Mouse (Mus musculus): ENCODE data around the gene Spz1. TPM values are rescaled to one million over a fixed set of nuclear protein-coding genes. Genes with fewer than 3 reads are reported as not detected.
"Not testable (repeated sequence)": the region's sequence is repeated elsewhere in the genome, so short reads cannot be mapped to it uniquely, and the experiment has no call there.

Spz1 gene
- not detected in 2 replicates for polyA plus RNA-seq (2015; fragmentation: Nextera tagmentation; extraction: Ambion mirVana)

DNA sequence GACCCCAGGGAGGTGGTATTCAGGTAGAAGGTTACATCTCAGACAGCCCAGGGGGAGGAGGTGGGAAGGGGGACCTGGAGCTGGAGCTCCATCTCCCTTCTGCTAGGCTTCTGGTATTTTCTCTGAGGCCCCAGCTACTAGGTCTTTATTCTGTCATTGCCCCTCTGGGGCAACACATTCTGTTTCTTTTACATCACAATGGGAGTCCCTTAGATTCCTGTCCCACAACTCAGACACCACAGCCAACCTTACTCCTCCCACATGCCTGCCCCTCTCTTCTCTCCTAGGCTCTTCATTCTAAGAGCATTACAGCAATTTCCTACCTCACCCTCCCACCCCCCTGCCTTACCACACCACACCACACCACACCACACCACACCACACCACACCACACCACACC lies at the start of gene Spz1:
Gene Spz1 (minus strand): TSS at position 101 of the 400 bp plus-strand sequence.
- Histone ChIP-seq H3K4me1 (ENCODE audit: control insufficient read depth, insufficient read depth, low read length) (peaks cover 8% of the 10 kb centered on the region), H3K9ac (ENCODE audit: low read depth, low read length) (no peak within 1 kb of the TSS), H3K9me3 (ENCODE audit: control insufficient read depth, low read length) (no peaks in the 10 kb centered on the region), H3K27me3 (replicated peaks; ENCODE audit: control insufficient read depth, insufficient read depth, low read length) (no peaks in the 10 kb centered on the region), H3K4me2 (ENCODE audit: low read depth, low read length) (no peak within 1 kb of the TSS), H3K27ac (ENCODE audit: low read length) (no peak within 1 kb of the TSS), H3K4me3 (ENCODE audit: low read length) (no peak within 1 kb of the TSS), H3K36me3 (ENCODE audit: control insufficient read depth, insufficient read depth, low read length) (no peaks in the 10 kb centered on the region)
- ATAC-seq = no peak

DNA sequence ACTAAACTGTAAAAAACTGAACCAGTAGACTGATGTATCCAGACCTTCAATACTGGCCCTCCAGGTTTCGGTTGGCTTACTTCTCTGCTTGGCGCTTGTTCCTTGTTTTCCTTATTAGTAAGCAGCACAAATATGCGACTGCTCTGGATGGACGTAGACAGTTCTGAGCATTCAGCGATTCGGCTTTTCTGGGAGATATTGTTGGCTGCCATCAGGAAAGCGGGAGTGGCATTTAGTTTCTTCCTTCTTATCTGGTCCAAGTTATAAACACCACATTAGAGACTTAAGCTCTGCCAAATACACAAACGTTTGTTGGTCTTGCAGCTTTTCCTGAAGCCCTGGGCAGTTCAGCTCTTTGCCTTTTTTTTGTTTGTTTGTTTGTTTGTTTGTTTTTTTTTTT lies 40.5 kb upstream of the Spz1 start:
- Histone ChIP-seq H3K36me3 (ENCODE audit: control insufficient read depth, insufficient read depth, low read length) (no peaks in the 10 kb centered on the region), H3K27me3 (replicated peaks; ENCODE audit: control insufficient read depth, insufficient read depth, low read length) (no peaks in the 10 kb centered on the region), H3K4me3 (ENCODE audit: low read length) (no peak overlapping the region), H3K27ac (ENCODE audit: low read length) (no peak overlapping the region), H3K4me2 (ENCODE audit: low read depth, low read length) (no peak overlapping the region), H3K9ac (ENCODE audit: low read depth, low read length) (no peak overlapping the region), H3K9me3 (ENCODE audit: control insufficient read depth, low read length) (no peaks in the 10 kb centered on the region), H3K4me1 (ENCODE audit: control insufficient read depth, insufficient read depth, low read length) (peaks cover 7% of the 10 kb centered on the region)
- WGBS = 91% methylated on average over 8 of the region's 8 CpGs
- no peak for ATAC-seq

DNA sequence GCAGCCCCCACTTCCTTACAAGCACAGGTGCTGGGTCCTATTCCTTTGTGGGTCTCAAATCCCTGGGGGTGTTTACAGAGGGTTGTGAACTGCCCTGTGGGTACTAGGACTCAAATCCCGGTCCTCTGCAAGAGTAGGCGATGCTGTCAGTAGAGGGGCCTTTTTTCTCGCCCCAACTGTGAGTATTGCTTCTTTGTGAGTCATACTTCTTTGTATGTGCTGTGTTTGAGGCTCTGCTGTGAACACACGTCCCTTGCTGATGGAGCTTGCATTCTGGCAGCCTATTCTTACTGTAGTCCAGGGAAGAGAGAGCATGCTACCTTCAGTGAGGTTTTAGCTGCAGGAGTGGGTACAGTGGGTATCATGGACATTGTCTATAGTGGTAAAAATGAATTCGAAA lies 39.2 kb upstream of the Spz1 start:
- 77% methylated on average over 5 of the region's 5 CpGs for WGBS
- no peaks in the 10 kb centered on the region for H3K9me3 ChIP-seq (ENCODE audit: control insufficient read depth, low read length)
- peaks cover 7% of the 10 kb centered on the region for H3K4me1 ChIP-seq (ENCODE audit: control insufficient read depth, insufficient read depth, low read length)
- no peak for ATAC-seq
- H3K36me3 ChIP-seq (ENCODE audit: control insufficient read depth, insufficient read depth, low read length) = no peaks in the 10 kb centered on the region
- no peak overlapping the region for H3K9ac ChIP-seq (ENCODE audit: low read depth, low read length)
- H3K4me3 ChIP-seq (ENCODE audit: low read length) = no peak overlapping the region
- H3K4me2 ChIP-seq (ENCODE audit: low read depth, low read length) = no peak overlapping the region
- H3K27ac ChIP-seq (ENCODE audit: low read length) = no peak overlapping the region
- no peaks in the 10 kb centered on the region for H3K27me3 ChIP-seq (replicated peaks; ENCODE audit: control insufficient read depth, insufficient read depth, low read length)

DNA sequence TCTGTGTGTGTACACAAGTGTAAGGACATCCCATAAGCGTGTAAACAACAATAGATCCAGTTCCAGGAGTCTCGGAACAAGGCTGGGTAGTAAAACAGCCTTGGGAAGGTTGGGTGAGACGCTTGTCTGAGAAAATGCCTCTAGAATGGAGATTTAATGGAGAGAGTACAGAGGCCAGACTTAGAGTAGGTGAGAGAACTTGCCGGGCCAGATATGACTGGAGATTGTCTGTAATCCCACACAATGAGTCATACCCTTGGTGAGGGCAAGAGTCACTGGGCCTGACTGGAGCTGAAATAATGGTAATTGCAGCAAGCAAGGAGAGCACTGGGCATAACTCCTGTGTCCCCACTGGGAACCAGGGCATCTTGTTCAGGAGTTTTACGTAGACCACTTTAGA lies 37.1 kb upstream of the Spz1 start:
- 59% methylated on average over 5 of the region's 5 CpGs for WGBS
- no peaks in the 10 kb centered on the region for H3K27me3 ChIP-seq (replicated peaks; ENCODE audit: control insufficient read depth, insufficient read depth, low read length)
- H3K36me3 ChIP-seq (ENCODE audit: control insufficient read depth, insufficient read depth, low read length) = no peaks in the 10 kb centered on the region
- H3K4me3 ChIP-seq (ENCODE audit: low read length) = peak overlapping the region; percentile 81; the same call in 1 of the 2 replicates
- H3K4me2 ChIP-seq (ENCODE audit: low read depth, low read length) = peak overlapping the region; percentile 73
- peak; percentile 57 for ATAC-seq
- peak overlapping the region; percentile 70; the same call in 1 of the 2 replicates for H3K27ac ChIP-seq (ENCODE audit: low read length)
- no peak overlapping the region for H3K9ac ChIP-seq (ENCODE audit: low read depth, low read length)
- H3K9me3 ChIP-seq (ENCODE audit: control insufficient read depth, low read length) = no peaks in the 10 kb centered on the region
- peaks cover 10% of the 10 kb centered on the region for H3K4me1 ChIP-seq (ENCODE audit: control insufficient read depth, insufficient read depth, low read length)

DNA sequence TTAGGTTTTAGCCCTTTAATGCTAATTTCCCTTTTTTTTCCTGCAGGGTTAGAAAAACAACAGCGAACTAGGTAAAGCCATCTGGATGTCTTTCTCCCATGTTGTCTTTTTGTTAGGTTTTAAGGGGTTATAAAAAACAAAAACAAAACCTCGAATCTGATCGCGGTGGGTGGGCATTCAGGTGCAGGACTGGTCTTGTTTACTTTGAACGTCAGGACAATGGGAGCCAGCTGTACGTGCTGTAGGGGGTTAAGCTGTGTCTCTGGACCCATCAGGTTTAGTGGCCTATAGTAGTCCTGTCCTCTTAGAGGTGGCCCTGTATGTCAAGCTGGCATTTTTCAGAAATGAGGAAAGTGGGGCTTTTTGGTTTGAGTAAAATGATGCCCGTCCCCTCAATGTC lies 35.9 kb upstream of the Spz1 start:
- ATAC-seq = no peak
- H3K9ac ChIP-seq (ENCODE audit: low read depth, low read length) = peak overlapping the region; percentile 83

DNA sequence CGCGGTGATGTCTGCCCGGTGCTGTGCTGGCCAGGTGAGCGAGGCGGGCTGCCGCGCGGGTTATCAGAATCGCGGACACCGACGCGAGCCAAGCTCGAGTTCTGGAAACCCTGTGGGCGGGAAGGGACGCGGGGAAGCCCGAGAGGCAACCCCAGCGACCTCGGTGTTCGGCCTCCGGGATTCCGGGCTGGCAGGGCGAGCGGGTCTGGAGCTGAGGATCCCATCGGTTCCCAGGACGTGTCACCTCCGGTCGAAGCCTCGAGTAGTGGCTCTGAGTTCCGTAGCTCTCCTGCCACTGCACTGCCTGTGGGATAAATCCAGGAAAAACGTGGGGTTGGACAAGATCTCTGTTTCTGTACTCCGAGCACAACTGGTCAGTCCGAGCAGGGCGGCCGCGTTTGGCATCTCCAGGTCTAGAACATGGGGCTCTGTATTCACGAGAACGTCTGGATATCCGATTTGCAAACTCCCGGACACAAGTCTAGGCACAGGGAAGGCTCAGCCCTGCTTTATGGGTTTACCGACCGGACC lies 35.3 kb upstream of the Spz1 start:
- peak overlapping the region; percentile 73 for H3K4me2 ChIP-seq (ENCODE audit: low read depth, low read length)
- H3K27me3 ChIP-seq (replicated peaks; ENCODE audit: control insufficient read depth, insufficient read depth, low read length) = no peaks in the 10 kb centered on the region
- H3K36me3 ChIP-seq (ENCODE audit: control insufficient read depth, insufficient read depth, low read length) = no peaks in the 10 kb centered on the region
- under 1% methylated on average over 43 of the region's 43 CpGs for WGBS
- H3K9ac ChIP-seq (ENCODE audit: low read depth, low read length) = peak overlapping the region; percentile 83
- ATAC-seq = peak; percentile 6
- H3K27ac ChIP-seq (ENCODE audit: low read length) = peak overlapping the region; percentile 95
- peak overlapping the region; percentile 81 for H3K4me3 ChIP-seq (ENCODE audit: low read length)
- no peaks in the 10 kb centered on the region for H3K9me3 ChIP-seq (ENCODE audit: control insufficient read depth, low read length)
- peaks cover 10% of the 10 kb centered on the region for H3K4me1 ChIP-seq (ENCODE audit: control insufficient read depth, insufficient read depth, low read length)

More for the DNA sequence above, 35.9 kb upstream of the Spz1 start:
- Histone ChIP-seq H3K36me3 (ENCODE audit: control insufficient read depth, insufficient read depth, low read length) (no peaks in the 10 kb centered on the region), H3K4me2 (ENCODE audit: low read depth, low read length) (peak overlapping the region; percentile 73), H3K27me3 (replicated peaks; ENCODE audit: control insufficient read depth, insufficient read depth, low read length) (no peaks in the 10 kb centered on the region), H3K4me1 (ENCODE audit: control insufficient read depth, insufficient read depth, low read length) (peaks cover 10% of the 10 kb centered on the region), H3K27ac (ENCODE audit: low read length) (no peak overlapping the region), H3K4me3 (ENCODE audit: low read length) (peak overlapping the region; percentile 81), H3K9me3 (ENCODE audit: control insufficient read depth, low read length) (no peaks in the 10 kb centered on the region)
- 9% methylated on average over 7 of the region's 7 CpGs for WGBS

DNA sequence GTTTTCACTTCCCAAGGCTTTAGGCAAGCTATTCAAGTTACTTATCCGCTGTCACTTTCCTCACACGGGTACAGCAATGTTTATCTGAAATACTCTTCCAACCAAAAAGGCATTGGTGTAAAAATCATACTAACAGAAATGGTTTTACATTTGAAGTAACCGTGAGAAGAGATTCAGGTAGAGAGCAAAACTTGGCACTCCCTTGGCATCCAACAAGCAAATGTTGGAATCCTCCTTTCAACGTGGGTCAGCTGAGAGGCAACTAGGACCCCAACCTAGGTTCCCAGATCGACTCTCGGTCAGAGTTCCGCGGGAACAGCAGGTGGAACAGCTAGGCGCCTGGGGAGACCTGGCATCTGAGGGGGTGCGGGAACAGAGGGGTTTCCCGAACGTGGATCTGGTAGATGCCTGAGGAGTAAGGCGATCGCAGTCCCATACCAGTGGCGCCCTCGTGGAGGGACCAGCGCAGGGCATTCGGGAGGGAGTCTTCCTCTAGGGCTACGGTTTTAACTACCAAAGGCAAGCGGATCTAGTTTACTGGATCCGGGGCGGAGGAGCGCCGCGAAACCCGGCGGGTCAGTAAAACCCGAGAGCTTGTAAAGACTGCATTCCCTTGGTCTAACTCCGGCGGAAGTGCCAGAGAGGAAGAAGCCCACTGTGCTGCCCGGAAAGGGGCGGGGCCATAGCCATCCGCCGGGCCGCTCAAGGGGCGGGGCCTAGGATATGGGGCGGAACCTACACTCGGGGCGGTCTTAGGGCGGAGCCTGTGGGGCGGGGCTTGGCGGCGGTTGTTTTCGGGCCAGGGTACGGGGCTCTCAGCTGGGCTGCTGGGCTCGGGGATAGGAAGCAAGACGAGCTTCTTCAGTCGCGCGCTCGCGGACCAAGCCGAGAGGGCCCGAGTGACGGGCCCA lies 34.6 kb upstream of the Spz1 start, which contains the start of gene Serinc5:
Gene Serinc5 (plus strand): TSS at position 781 of the 911 bp plus-strand sequence.
- peak within 1 kb of the TSS; percentile 95 for H3K27ac ChIP-seq (ENCODE audit: low read length)
- H3K9ac ChIP-seq (ENCODE audit: low read depth, low read length) = peak within 1 kb of the TSS; percentile 83
- peak within 1 kb of the TSS; percentile 81 for H3K4me3 ChIP-seq (ENCODE audit: low read length)
- peak within 1 kb of the TSS; percentile 73 for H3K4me2 ChIP-seq (ENCODE audit: low read depth, low read length)
- ATAC-seq = peak; percentile 93
- no peaks in the 10 kb centered on the region for H3K9me3 ChIP-seq (ENCODE audit: control insufficient read depth, low read length)
- under 1% methylated on average over 55 of the region's 55 CpGs for WGBS
- no peaks in the 10 kb centered on the region for H3K36me3 ChIP-seq (ENCODE audit: control insufficient read depth, insufficient read depth, low read length)
- H3K4me1 ChIP-seq (ENCODE audit: control insufficient read depth, insufficient read depth, low read length) = peaks cover 10% of the 10 kb centered on the region
- H3K27me3 ChIP-seq (replicated peaks; ENCODE audit: control insufficient read depth, insufficient read depth, low read length) = no peaks in the 10 kb centered on the region

DNA sequence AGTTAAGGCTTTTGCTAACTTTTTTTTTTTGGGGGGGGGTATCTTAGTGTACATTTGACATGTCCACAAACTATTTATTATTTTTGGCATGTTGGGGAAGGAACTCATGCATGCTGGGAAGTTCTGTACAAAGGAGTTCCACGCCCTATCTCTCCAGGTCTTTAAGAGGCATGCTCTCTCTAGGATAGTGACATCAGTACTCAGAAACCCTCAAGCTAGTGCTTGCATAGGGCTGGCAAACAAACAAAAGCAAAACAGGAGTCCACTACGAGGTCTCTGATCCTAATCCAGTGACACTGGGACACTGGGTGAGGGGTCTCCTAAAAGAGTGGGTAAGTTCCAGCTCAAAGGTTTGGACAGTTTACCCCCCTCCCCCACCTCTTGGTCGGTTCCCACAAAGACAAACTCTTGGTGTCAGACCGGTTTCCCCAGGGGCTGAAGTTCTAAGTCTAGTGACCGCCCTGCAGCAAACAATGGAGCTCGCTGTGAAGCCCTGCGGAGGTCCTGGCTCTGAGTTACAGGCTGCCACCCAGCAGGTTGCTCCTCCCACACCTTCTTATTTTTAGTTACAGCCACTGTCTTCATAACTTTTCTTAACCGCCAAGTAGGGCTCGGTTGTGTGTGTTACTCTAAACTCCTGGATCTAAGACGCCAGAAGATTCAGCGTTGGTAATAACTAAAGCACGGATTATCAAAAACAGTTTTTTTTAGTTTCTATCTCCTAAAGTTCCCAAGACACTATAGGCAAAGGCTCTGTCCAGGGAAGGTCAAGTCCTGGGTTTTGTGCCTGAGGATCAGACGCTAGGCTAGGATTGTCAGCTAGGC lies 33.7 kb upstream of the Spz1 start:
- Histone ChIP-seq H3K9me3 (ENCODE audit: control insufficient read depth, low read length) (no peaks in the 10 kb centered on the region), H3K4me2 (ENCODE audit: low read depth, low read length) (peak overlapping the region; percentile 73), H3K27me3 (replicated peaks; ENCODE audit: control insufficient read depth, insufficient read depth, low read length) (no peaks in the 10 kb centered on the region), H3K27ac (ENCODE audit: low read length) (peak overlapping the region; percentile 95), H3K36me3 (ENCODE audit: control insufficient read depth, insufficient read depth, low read length) (no peaks in the 10 kb centered on the region), H3K9ac (ENCODE audit: low read depth, low read length) (peak overlapping the region; percentile 83), H3K4me3 (ENCODE audit: low read length) (peak overlapping the region; percentile 81), H3K4me1 (ENCODE audit: control insufficient read depth, insufficient read depth, low read length) (peaks cover 10% of the 10 kb centered on the region)
- peak; percentile 68 for ATAC-seq
- 10% methylated on average over 13 of the region's 13 CpGs for WGBS

DNA sequence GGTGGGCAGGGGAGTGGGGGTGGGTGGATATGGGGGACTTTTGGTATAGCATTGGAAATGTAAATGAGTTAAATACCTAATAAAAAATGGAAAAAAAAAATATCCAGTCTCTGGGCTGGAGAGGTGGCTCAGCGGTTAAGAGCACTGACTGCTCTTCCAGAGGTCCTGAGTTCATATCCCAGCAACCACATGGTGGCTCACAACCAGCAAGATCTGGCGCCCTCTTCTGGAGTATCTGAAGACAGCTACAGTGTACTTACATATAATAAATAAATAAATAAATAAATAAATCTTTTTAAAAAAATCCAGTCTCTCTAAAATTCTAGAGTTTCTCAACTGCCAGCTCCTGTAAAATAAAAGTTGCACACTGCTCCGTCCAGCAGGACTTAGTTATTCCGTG lies 29.3 kb upstream of the Spz1 start:
- not testable (repeated sequence) for H3K4me1 ChIP-seq (ENCODE audit: control insufficient read depth, insufficient read depth, low read length); H3K9ac ChIP-seq (ENCODE audit: low read depth, low read length); H3K9me3 ChIP-seq (ENCODE audit: control insufficient read depth, low read length); H3K4me2 ChIP-seq (ENCODE audit: low read depth, low read length); H3K27me3 ChIP-seq (replicated peaks; ENCODE audit: control insufficient read depth, insufficient read depth, low read length); H3K4me3 ChIP-seq (ENCODE audit: low read length); H3K36me3 ChIP-seq (ENCODE audit: control insufficient read depth, insufficient read depth, low read length); ATAC-seq; H3K27ac ChIP-seq (ENCODE audit: low read length)
- WGBS = 81% methylated on average over 4 of the region's 4 CpGs

Measured in intestine, embryonic 16.5 days (tissue).